Mouse (Mus musculus): ENCODE results near the gene BC004004.

DNA sequence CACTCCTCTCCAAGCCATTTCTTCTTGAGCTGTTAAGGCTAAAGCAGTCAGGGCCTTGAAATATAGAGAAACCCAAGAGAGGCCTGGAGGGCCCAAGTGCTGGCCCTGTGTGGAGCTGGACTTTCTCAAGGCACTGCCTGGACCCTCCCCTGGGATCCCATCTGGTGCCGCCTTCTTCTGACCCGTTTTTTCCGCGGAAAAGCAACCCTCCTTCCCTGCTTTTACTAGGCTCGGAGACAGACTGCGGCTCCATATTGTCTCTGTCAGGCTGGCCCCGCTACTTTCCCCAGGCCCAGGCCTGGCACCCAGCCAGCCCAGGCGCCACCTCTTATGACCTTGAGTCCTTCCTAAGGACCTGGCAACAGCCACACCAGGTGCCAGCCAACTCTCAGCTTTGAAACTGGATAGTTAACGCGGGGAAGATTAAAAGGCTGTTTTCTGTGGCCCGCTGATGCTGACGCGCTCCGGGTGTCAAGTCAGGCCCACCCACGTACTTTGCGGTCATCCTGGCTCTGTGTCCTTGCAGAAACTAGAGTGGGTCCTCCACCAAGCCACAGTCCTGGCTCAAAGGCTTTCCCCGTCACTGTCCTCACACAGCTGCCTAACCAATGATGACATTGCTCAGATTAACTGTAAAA is 87.4 kb downstream of the BC004004 start:
- TF ChIP-seq USF1 (IDR thresholded peaks at IDR 0.05; ENCODE audit: low read depth) = no peak
- TF ChIP-seq POLR2A (IDR thresholded peaks at IDR 0.05; ENCODE audit: insufficient read length, low read depth) = no peak
- TF ChIP-seq MYOG (IDR thresholded peaks at IDR 0.05; ENCODE audit: control insufficient read depth in 1 of 3, insufficient read depth in 1 of 3, insufficient read length in 2 of 3, low read depth in 2 of 3) = peak in 2 of 3 experiments; percentile 27 to 35
- TF ChIP-seq MAX (IDR thresholded peaks at IDR 0.05; ENCODE audit: low read depth) = no peak
- no peak for TF ChIP-seq POLR2AphosphoS2 (IDR thresholded peaks at IDR 0.05; ENCODE audit: insufficient read length, low read depth)
- TF ChIP-seq TCF12 (IDR thresholded peaks at IDR 0.05; ENCODE audit: insufficient read depth, poor library complexity, severe bottlenecking) = peak; percentile 39
